Mouse (Mus musculus): ENCODE results near the gene Serpina10.
A peak's percentile ranks its signal among the peaks of the same experiment; 100 is the strongest.
"Not testable (repeated sequence)": the region's sequence is repeated elsewhere in the genome, so short reads cannot be mapped to it uniquely, and the experiment has no call there.

Serpina10 gene

GRCm38 (mm10) chr12:103615141-103615540 is 16.1 kb downstream of the Serpina10 start:
- DNase-seq, result no peak

GRCm38 (mm10) chr12:103601839-103602238 is 29.4 kb downstream of the Serpina10 start:
- no peak for DNase-seq

GRCm38 (mm10) chr12:103600364-103600763 is 30.9 kb downstream of the Serpina10 start:
- no peak for DNase-seq

GRCm38 (mm10) chr12:103598411-103598810 is 32.8 kb downstream of the Serpina10 start:
- DNase-seq, result no peak

DNA sequence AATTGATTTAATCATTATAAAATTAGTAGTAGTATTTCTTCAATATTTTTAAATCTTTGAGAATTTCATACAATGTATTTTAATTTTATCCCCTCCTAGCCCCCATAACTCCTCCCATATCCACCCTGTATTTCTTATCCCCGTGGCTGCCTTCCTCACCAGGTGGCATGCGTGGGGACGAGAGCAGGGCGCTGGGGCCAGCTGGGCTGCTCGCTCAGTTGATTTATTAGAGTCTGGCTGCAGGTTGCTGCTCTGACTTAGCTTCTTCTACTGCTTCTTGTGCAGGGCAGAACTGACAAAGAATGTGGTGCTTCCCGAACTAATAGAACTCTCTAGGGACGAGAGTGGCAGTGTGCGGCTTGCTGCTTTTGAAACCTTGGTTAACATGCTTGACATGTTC is 47.5 kb downstream of the Serpina10 start:
- peak; percentile 9 to 11 for DNase-seq

DNA sequence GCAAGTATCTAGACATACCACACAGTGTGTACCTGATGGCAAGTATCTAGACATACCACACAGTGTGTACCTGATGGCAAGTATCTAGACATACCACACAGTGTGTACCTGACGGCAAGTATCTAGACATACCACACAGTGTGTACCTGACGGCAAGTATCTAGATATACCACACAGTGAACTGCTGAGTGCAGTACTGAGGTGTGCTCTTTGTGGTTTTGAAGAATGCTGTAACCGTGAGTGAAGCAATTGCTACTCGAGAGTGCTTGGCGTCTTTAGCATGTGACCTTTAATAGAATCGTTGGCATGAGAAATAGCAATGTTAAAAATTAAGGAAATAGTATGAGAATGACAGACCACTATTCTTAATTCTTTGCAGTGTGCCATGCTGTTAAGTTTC is 53.1 kb downstream of the Serpina10 start:
- not testable (repeated sequence) for DNase-seq

DNA sequence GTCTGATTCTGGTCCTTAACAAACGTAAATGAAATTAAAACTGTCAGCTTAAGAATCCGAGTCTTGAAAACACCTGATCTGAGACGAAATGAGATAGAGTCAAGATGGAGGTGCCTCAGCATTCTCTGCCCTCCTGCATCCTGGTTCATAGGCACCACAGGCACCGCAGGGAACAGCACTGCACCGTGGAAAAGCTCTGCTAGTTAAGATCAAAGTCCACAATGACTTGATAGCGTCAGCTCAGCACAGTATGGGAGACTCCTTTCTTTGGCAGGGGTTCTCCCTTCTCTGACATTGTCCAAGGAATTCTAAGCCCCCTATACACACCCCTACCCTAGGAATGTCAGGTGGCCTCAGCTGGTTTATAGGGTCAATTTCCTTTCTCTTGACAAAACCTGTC is 61.6 kb downstream of the Serpina10 start:
- DNase-seq, result no peak

DNA sequence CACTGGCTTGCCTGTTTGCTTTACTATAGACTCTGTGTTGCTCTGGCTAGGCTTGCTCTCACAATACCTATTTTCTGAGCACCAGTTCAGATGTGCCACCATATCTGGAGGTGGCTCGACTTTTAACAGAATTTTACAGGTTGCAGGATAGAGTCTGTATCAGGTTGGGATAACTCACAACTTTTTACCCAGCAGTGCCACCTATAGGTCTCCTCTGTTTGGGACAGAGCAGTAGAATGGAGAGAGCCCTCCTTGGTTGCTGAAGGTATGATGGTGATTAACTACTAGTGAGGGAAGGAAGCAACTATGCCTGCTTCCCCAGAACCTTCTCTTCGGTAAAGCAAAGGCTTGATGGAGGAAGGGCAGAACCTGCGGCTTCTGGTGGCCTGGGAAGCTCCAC is 64.1 kb downstream of the Serpina10 start:
- DNase-seq, result no peak

DNA sequence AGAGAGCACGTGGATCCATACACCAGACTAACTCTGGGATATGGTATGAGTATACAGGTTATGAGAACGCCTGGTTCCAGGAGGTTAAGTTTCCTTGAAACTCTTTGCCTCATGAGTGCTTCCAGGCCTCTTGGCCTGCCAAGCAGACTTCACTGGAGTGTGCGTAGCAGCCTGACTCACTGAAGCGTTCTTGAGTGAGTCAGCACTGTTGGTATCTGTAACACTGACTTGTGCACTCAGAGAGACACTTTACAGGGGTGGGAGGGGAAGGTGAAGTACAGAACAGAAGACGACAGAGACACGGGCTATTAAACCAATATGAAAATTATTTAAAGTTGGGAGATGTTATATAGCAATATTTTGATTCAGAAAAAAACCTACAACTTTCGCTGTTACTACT is 66.1 kb downstream of the Serpina10 start:
- DNase-seq, result no peak

Measured in cerebellum, postnatal 36 days (tissue).